Mouse (Mus musculus) hindbrain, embryonic 14.5 days (tissue): ENCODE measurements around the gene Gen1. TPM values are rescaled to one million over a fixed set of nuclear protein-coding genes. Genes with fewer than 3 reads are reported as not detected.

Experiments
- ATAC-seq: fragments of 200-750 bp; cut with Nextera tagmentation; 2 replicates; pipeline ENCODE4 v1.8.0; 2017; ENCODE audit warnings: moderate number of reproducible peaks, mild to moderate bottlenecking, moderate TSS enrichment, moderate library complexity; ENCODE audit not compliant: low FRiP score
- DNase-seq: peaks from one replicate; pipeline ENCODE4 v3.0.0-alpha.2; 2015; ENCODE audit warnings: low spot score
- H3K27ac ChIP-seq: fragments of 300-500 bp; sonication (generic); 2 replicates; pipeline ENCODE4 v1.5.1; 2014; ENCODE audit warnings: mild to moderate bottlenecking, moderate library complexity
- H3K27me3 ChIP-seq: fragments of 300-500 bp; sonication (generic); 2 replicates; pipeline ENCODE4 v1.6.1; 2014; ENCODE audit warnings: mild to moderate bottlenecking, low read length, mixed read lengths; ENCODE audit not compliant: control insufficient read depth, insufficient read depth
- H3K36me3 ChIP-seq: fragments of 300-500 bp; sonication (generic); replicated peaks from 2 replicates; pipeline ENCODE4 v1.6.1; 2014; ENCODE audit not compliant: control insufficient read depth, insufficient read depth
- H3K4me1 ChIP-seq: fragments of 300-500 bp; sonication (generic); replicated peaks from 2 replicates; pipeline ENCODE4 v1.6.1; 2014; ENCODE audit warnings: antibody characterized with exemption, low read length, mixed read lengths; ENCODE audit not compliant: control insufficient read depth, insufficient read depth
- H3K4me2 ChIP-seq: fragments of 300-500 bp; sonication (generic); replicated peaks from 2 replicates; pipeline ENCODE4 v1.6.1; 2014; ENCODE audit warnings: mild to moderate bottlenecking, moderate library complexity
- H3K4me3 ChIP-seq: fragments of 300-500 bp; sonication (generic); replicated peaks from 2 replicates; pipeline ENCODE4 v1.5.1; 2014; ENCODE audit warnings: mild to moderate bottlenecking, low read length
- H3K9ac ChIP-seq: fragments of 300-500 bp; sonication (generic); 2 replicates; pipeline ENCODE4 v1.6.1; 2014
- H3K9me3 ChIP-seq: fragments of 300-500 bp; sonication (generic); 2 replicates; pipeline ENCODE4 v1.6.1; 2016; ENCODE audit warnings: low read length; ENCODE audit not compliant: control insufficient read depth
- WGBS: fragments of 180-500 bp; shearing (Covaris S2); extraction: QIAGEN DNeasy Blood & Tissue Kit; methylation state at CpG from one replicate; pipeline ENCODE4 v1.1.7; 2014; 5-methylcytosine and 5-hydroxymethylcytosine counted together
- polyA plus RNA-seq: library from polyadenylated mRNA; unstranded; fragments of >200 nt; fragmentation: Nextera tagmentation; extraction: Ambion mirVana; gene quantifications from 2 replicates; pipeline ENCODE4 v1.2.1, GENCODE M21; 2014

Gene Gen1
- polyA plus RNA-seq, 1 experiment from 2014 or later = 2.0 TPM

GRCm38 (mm10) chr12:11276632-11277031 is 11.0 kb upstream of the Gen1 start:
- Histone ChIP-seq H3K4me3 (no peak overlapping the region), H3K9me3 (no peaks in the 10 kb centered on the region), H3K4me1 (no peaks in the 10 kb centered on the region), H3K27ac (no peak overlapping the region), H3K36me3 (peaks cover 81% of the 10 kb centered on the region), H3K27me3 (no peaks in the 10 kb centered on the region), H3K9ac (no peak overlapping the region), H3K4me2 (no peak overlapping the region)
- ATAC-seq (no peak), DNase-seq (no peak)
- WGBS = 90% methylated on average over 2 of the region's 2 CpGs

- Histone ChIP-seq H3K4me3 (no peak overlapping the region), H3K27ac (no peak overlapping the region), H3K9ac (no peak overlapping the region), H3K4me2 (no peak overlapping the region), H3K27me3 (no peaks in the 10 kb centered on the region), H3K36me3 (peaks cover 50% of the 10 kb centered on the region), H3K4me1 (peaks cover 7% of the 10 kb centered on the region), H3K9me3 (no peaks in the 10 kb centered on the region)
- ATAC-seq = no peak
- DNase-seq = no peak
- WGBS = 85% methylated on average over 1 of the region's 1 CpGs
These were observed 7.6 kb upstream of the Gen1 start for GRCm38 (mm10) chr12:11273185-11273584.

- H3K4me2 ChIP-seq = no peak overlapping the region
- peaks cover 12% of the 10 kb centered on the region for H3K4me1 ChIP-seq
- WGBS = 92% methylated on average over 4 of the region's 4 CpGs
- peaks cover 46% of the 10 kb centered on the region for H3K36me3 ChIP-seq
- no peaks in the 10 kb centered on the region for H3K27me3 ChIP-seq
- no peak for ATAC-seq
- no peak for DNase-seq
- no peak overlapping the region for H3K27ac ChIP-seq
- H3K9ac ChIP-seq = no peak overlapping the region
- no peaks in the 10 kb centered on the region for H3K9me3 ChIP-seq
- no peak overlapping the region for H3K4me3 ChIP-seq
These were observed 7.0 kb upstream of the Gen1 start for GRCm38 (mm10) chr12:11272568-11272967.

DNA sequence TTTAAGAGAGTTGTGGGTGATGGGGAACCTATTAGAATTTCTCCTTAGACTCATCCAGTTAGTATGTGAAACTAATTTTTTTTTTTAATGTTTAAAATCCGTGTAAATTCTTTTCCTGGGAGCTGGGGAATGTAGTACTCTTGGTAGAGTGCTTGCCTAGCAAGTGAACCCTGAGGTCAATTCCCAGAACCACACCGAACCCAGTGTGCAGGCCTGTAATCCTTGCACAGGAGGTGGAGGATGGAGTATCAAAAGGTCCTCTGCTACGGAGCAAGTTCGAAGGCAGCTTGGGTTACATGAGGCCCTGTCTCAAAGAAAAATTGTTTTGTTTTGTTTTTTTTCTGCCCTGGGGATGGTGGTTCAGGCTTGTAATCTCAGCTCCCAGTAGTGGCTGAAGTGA is 1.4 kb upstream of the Gen1 start:
- no peaks in the 10 kb centered on the region for H3K9me3 ChIP-seq
- peak overlapping the region; percentile 67 for H3K4me2 ChIP-seq
- H3K4me1 ChIP-seq = peaks cover 31% of the 10 kb centered on the region
- ATAC-seq (no peak), DNase-seq (no peak)
- H3K36me3 ChIP-seq = peaks cover 4% of the 10 kb centered on the region
- no peak overlapping the region for H3K27ac ChIP-seq
- peak overlapping the region; percentile 85 for H3K9ac ChIP-seq
- peak overlapping the region; percentile 82 for H3K4me3 ChIP-seq
- 3% methylated on average over 4 of the region's 4 CpGs for whole genome bisulfite sequencing
- no peaks in the 10 kb centered on the region for H3K27me3 ChIP-seq

DNA sequence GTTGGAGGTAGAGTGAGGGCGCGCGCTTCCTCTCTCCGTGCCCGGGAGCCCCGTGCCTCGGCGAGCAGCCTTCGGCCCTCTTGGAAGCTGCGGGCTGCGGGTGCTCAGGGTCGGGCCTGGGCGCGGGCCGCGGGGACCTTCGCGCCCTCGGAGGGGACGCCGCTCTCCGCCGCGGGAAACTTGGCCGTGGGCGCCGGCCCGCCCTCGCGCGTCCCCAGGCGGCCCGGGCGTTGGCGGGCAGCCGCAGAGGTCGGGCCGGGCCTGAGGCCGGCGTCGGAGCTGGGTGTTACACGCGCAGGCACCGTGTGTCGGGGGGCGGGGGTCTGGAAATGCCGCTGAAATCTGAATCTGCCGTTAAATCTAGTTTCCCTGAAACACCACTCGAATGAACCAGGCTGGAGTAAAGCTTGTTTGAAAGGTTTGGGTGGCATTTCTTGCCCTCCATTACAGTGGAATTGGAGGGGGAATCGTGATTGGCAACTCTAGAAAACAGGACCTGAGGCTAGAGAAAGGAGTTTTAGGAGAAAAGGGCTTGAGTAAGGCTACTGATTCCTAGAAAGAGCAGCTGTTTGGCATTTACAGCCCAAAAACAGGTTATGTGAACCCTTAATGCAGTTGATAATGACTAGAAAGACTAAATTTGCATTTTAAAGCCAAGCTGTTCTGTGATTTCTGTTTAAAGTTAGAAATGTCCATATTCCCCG is 833 bp upstream of the Gen1 start:
- peak overlapping the region; percentile 82 for H3K27ac ChIP-seq
- H3K4me1 ChIP-seq = peaks cover 31% of the 10 kb centered on the region
- H3K9ac ChIP-seq = peak overlapping the region; percentile 85
- no peaks in the 10 kb centered on the region for H3K9me3 ChIP-seq
- H3K27me3 ChIP-seq = no peaks in the 10 kb centered on the region
- ATAC-seq (peak; percentile 64), DNase-seq (peak; percentile 50)
- WGBS = under 1% methylated on average over 51 of the region's 51 CpGs
- peak overlapping the region; percentile 82 for H3K4me3 ChIP-seq
- peak overlapping the region; percentile 67 for H3K4me2 ChIP-seq
- no peaks in the 10 kb centered on the region for H3K36me3 ChIP-seq

- Histone ChIP-seq H3K9ac (peak overlapping the region; percentile 85), H3K9me3 (no peaks in the 10 kb centered on the region), H3K4me1 (peaks cover 31% of the 10 kb centered on the region), H3K4me3 (peak overlapping the region; percentile 82), H3K36me3 (no peaks in the 10 kb centered on the region), H3K4me2 (peak overlapping the region; percentile 86), H3K27ac (no peak overlapping the region), H3K27me3 (no peaks in the 10 kb centered on the region)
- ATAC-seq (no peak), DNase-seq (no peak)
- WGBS = 6% methylated on average over 13 of the region's 13 CpGs
These were observed 706 bp downstream of the Gen1 start for GRCm38 (mm10) chr12:11264895-11265294.

GRCm38 (mm10) chr12:11250322-11250721 is 15.3 kb downstream of the Gen1 start:
- Histone ChIP-seq H3K4me1 (no peaks in the 10 kb centered on the region), H3K27ac (no peak overlapping the region), H3K4me3 (no peak overlapping the region), H3K9ac (no peak overlapping the region), H3K27me3 (no peaks in the 10 kb centered on the region), H3K36me3 (no peaks in the 10 kb centered on the region), H3K4me2 (no peak overlapping the region), H3K9me3 (no peaks in the 10 kb centered on the region)
- WGBS = 79% methylated on average over 3 of the region's 3 CpGs
- no peak for DNase-seq
- ATAC-seq = no peak

DNA sequence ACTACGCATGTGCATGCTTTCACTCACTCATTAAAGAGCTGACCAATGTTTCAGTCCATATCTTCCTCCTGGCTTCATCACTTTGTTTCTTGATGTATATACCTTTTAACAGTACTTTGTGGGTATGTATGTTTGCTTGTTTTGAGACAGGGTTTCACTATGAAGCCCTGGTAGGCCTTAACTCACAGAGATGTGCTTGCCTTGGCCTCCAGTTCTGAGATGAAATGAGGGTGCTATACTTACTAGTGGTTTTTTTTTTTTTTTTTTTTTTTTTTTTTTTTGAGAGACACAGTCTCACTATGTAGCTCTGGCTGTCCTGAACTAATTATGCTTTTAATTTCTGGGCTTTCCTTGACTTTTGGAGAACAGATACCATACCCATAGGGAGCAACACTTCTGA is 18.1 kb downstream of the Gen1 start:
- no peak for DNase-seq
- Histone ChIP-seq H3K4me2 (no peak overlapping the region), H3K4me3 (no peak overlapping the region), H3K4me1 (no peaks in the 10 kb centered on the region), H3K9me3 (no peaks in the 10 kb centered on the region), H3K36me3 (no peaks in the 10 kb centered on the region), H3K27me3 (no peaks in the 10 kb centered on the region), H3K9ac (no peak overlapping the region), H3K27ac (no peak overlapping the region)
- 98% methylated on average over 1 of the region's 1 CpGs for WGBS
- ATAC-seq = no peak

DNA sequence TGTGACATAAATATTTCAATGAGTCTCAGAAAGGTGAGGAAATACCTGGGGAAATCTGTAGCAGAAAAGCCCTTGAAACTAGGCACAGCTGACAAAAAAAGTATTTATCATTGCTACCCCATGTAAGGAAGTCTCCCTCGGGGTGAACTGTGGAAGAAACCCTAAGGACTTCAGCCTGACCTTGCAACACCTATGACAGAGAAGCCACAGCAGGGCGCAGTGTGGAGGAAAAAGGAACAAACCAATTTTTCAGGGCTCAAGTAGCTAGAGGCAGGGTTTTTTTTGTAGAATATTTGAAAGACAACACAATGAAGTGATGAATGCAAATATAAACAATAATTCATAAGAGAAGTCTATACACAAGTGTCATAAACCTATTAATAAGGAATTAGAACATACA is 29.6 kb downstream of the Gen1 start:
- 69% methylated on average over 2 of the region's 2 CpGs for WGBS
- no peaks in the 10 kb centered on the region for H3K36me3 ChIP-seq
- ATAC-seq (no peak), DNase-seq (no peak)
- H3K4me2 ChIP-seq = no peak overlapping the region
- H3K9me3 ChIP-seq = no peaks in the 10 kb centered on the region
- no peaks in the 10 kb centered on the region for H3K27me3 ChIP-seq
- no peaks in the 10 kb centered on the region for H3K4me1 ChIP-seq
- no peak overlapping the region for H3K27ac ChIP-seq
- no peak overlapping the region for H3K9ac ChIP-seq
- no peak overlapping the region for H3K4me3 ChIP-seq

DNA sequence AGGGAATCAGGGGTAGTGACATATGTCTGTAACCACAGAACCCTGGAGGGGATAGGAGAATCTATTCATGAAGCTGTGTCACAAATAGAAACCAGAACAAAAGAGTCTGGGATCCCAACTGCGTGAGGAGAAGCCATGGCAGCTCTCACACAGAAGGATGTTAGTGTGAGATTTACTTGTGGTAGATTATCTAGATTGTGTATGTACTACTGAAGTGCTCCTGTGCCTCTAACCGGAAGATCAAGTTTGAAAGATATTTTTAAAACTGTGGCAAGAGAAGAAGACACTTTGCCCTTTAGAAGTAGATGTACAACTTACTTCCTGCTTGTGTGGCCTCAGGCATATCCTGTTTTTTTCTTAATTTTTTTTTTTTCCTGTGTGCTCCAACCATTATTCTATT is 35.3 kb downstream of the Gen1 start:
- Histone ChIP-seq H3K4me3 (no peak overlapping the region), H3K27ac (no peak overlapping the region), H3K27me3 (no peaks in the 10 kb centered on the region), H3K9ac (no peak overlapping the region), H3K4me1 (no peaks in the 10 kb centered on the region), H3K4me2 (no peak overlapping the region), H3K36me3 (no peaks in the 10 kb centered on the region), H3K9me3 (no peaks in the 10 kb centered on the region)
- DNase-seq (no peak), ATAC-seq (no peak)
- WGBS = 76% methylated on average over 2 of the region's 2 CpGs
